Mouse (Mus musculus) kidney, adult 2 months (tissue): Measurements from ENCODE around the gene Cep89.

ENCODE experiments used
- CTCF ChIP-seq: fragments of 200-500 bp; conservative IDR thresholded peaks from 2 replicates; pipeline ENCODE4 v1.5.1; 2011; ENCODE audit warnings: low read depth, mild to moderate bottlenecking, control low read depth, low read length, moderate library complexity, mixed read lengths; ENCODE audit not compliant: insufficient read depth, insufficient read length
- POLR2A ChIP-seq: fragments of 200-500 bp; IDR thresholded peaks from one replicate; pipeline ENCODE4 v1.6.1; 2011; ENCODE audit warnings: low read depth, low read length, control low read depth

GRCm38 (mm10) chr7:35392935-35393334 lies 3.9 kb upstream of the Cep89 start:
- 0 out of 2 replicates have a peak, but pooled peaks have one; percentile 7 for TF ChIP-seq CTCF
- TF ChIP-seq POLR2A, result no peak
